Mouse (Mus musculus) bone marrow macrophage, adult 2 months (primary cell): Measurements from ENCODE around the gene Shd. TPM values are rescaled to one million over a fixed set of nuclear protein-coding genes. Genes with fewer than 3 reads are reported as not detected.

Source experiments
- H3K27ac ChIP-seq: 2 replicates; pipeline ENCODE4 v1.5.1; 2012; ENCODE audit warnings: low read depth, low read length; ENCODE audit not compliant: insufficient read depth
- H3K4me1 ChIP-seq: 2 replicates; pipeline ENCODE4 v1.6.1; 2012; ENCODE audit warnings: low read length; ENCODE audit not compliant: control insufficient read depth, insufficient read depth
- H3K4me3 ChIP-seq: 2 replicates; pipeline ENCODE4 v1.5.1; 2012; ENCODE audit warnings: mild to moderate bottlenecking, low read length, moderate library complexity; ENCODE audit not compliant: insufficient read depth
- CTCF ChIP-seq: IDR thresholded peaks from 2 replicates; pipeline ENCODE4 v1.5.1; 2012; ENCODE audit warnings: low read depth, mild to moderate bottlenecking, low read length, moderate library complexity
- POLR2A ChIP-seq: IDR thresholded peaks from 2 replicates; pipeline ENCODE4 v1.6.1; 2012; ENCODE audit warnings: mild to moderate bottlenecking, low read depth, low read length, borderline replicate concordance
- polyA plus RNA-seq: library from polyadenylated mRNA; stranded (reverse); fragments of >200 nt; gene quantifications from 2 replicates; pipeline ENCODE4 v1.2.4, GENCODE M21; 2012; ENCODE audit not compliant: missing spikeins, insufficient read depth, insufficient read length

Shd gene
- polyA plus RNA-seq, 1 experiment, result not detected

- no peak overlapping the region for H3K4me3 ChIP-seq
- H3K4me1 ChIP-seq, result peaks cover 7% of the 10 kb centered on the region
- H3K27ac ChIP-seq, result no peak overlapping the region
- TF ChIP-seq POLR2A, result no peak
- no peak for TF ChIP-seq CTCF
Observed at GRCm38 (mm10) chr17:56006956-56007355, 36.7 kb downstream of the Shd start.

- no peak for TF ChIP-seq POLR2A
- no peak for TF ChIP-seq CTCF
- Histone ChIP-seq H3K27ac (peak overlapping the region; percentile 14; the same call in 1 of the 2 replicates), H3K4me3 (peak overlapping the region; percentile 27), H3K4me1 (peaks cover 7% of the 10 kb centered on the region)
Observed at GRCm38 (mm10) chr17:56007444-56008355, 37.4 kb downstream of the Shd start.

GRCm38 (mm10) chr17:56008356-56009087 is 38.3 kb downstream of the Shd start:
- Histone ChIP-seq H3K4me3 (peak overlapping the region; percentile 76), H3K4me1 (peaks cover 7% of the 10 kb centered on the region), H3K27ac (peak overlapping the region; percentile 63)
- TF ChIP-seq POLR2A (no peak), CTCF (0 out of 2 replicates have a peak, but pooled peaks have one; percentile 14)

- TF ChIP-seq POLR2A, result peak; percentile 76
- TF ChIP-seq CTCF, result no peak
- Histone ChIP-seq H3K4me3 (peak overlapping the region; percentile 76), H3K4me1 (peaks cover 7% of the 10 kb centered on the region), H3K27ac (peak overlapping the region; percentile 63)
Observed at GRCm38 (mm10) chr17:56009088-56009961, 39.1 kb downstream of the Shd start.

- H3K4me3 ChIP-seq, result peak overlapping the region; percentile 76
- peaks cover 7% of the 10 kb centered on the region for H3K4me1 ChIP-seq
Observed at GRCm38 (mm10) chr17:56009962-56010240, 39.6 kb downstream of the Shd start.

GRCm38 (mm10) chr17:56010255-56010654 is 40.0 kb downstream of the Shd start:
- TF ChIP-seq POLR2A, result no peak
- no peak for TF ChIP-seq CTCF
- H3K4me3 ChIP-seq, result peak overlapping the region; percentile 76
- H3K27ac ChIP-seq, result no peak overlapping the region
- H3K4me1 ChIP-seq, result peaks cover 7% of the 10 kb centered on the region

More at GRCm38 (mm10) chr17:56009962-56010240, 39.6 kb downstream of the Shd start:
- H3K27ac ChIP-seq, result peak overlapping the region; percentile 42; the same call in 1 of the 2 replicates
- no peak for TF ChIP-seq POLR2A
- TF ChIP-seq CTCF, result no peak

- Histone ChIP-seq H3K4me3 (peak overlapping the region; percentile 76), H3K4me1 (peaks cover 7% of the 10 kb centered on the region), H3K27ac (no peak overlapping the region)
- peak; percentile 91 for TF ChIP-seq CTCF
- no peak for TF ChIP-seq POLR2A
Observed at GRCm38 (mm10) chr17:56010681-56011080, 40.4 kb downstream of the Shd start.

- Histone ChIP-seq H3K4me1 (peaks cover 7% of the 10 kb centered on the region), H3K4me3 (no peak overlapping the region), H3K27ac (no peak overlapping the region)
- no peak for TF ChIP-seq CTCF
- no peak for TF ChIP-seq POLR2A
Observed at GRCm38 (mm10) chr17:56011441-56011840, 41.2 kb downstream of the Shd start.

GRCm38 (mm10) chr17:56015293-56015692 is 45.0 kb downstream of the Shd start:
- Histone ChIP-seq H3K4me1 (peaks cover 2% of the 10 kb centered on the region), H3K4me3 (no peak overlapping the region)
- no peak for TF ChIP-seq CTCF
- no peak for TF ChIP-seq POLR2A

GRCm38 (mm10) chr17:56016382-56016781 is 46.1 kb downstream of the Shd start:
- peaks cover 6% of the 10 kb centered on the region for H3K4me1 ChIP-seq
- no peak for TF ChIP-seq POLR2A
- TF ChIP-seq CTCF, result no peak
- H3K27ac ChIP-seq, result no peak overlapping the region
- H3K4me3 ChIP-seq, result no peak overlapping the region

More at GRCm38 (mm10) chr17:56015293-56015692, 45.0 kb downstream of the Shd start:
- H3K27ac ChIP-seq, result no peak overlapping the region
